Mouse (Mus musculus): ENCODE results near the gene Kdelr1. TPM values are rescaled to one million over a fixed set of nuclear protein-coding genes. Genes with fewer than 3 reads are reported as not detected.
A peak's percentile ranks its signal among the peaks of the same experiment; 100 is the strongest.

The Kdelr1 gene
- total RNA-seq, 1 experiment from 2014 or later = 44.6 TPM

DNA sequence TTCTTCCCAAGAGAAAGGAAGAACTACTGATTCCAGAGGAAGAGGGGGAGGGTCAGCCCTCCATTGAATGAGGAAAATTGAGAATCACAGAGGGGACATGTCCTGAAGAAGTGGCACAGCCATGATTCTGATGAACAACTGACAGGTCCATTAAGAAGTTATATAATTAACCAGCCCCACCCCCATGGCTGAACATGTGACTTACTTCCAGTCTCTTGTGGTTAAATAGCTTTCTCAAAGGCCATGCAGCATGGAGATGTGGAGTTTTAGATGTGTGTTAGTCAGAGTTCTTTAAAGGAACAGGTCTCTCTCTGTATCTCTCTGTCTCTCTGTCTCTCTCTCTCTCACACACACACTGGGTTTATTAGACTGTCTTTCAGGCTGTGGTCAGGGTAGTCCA is 35.8 kb downstream of the Kdelr1 start:
- no peak for ATAC-seq (ENCODE audit: extremely low read depth, insufficient number of reproducible peaks, low FRiP score, poor library complexity, severe bottlenecking)

GRCm38 (mm10) chr7:45909145-45909544 is 36.6 kb downstream of the Kdelr1 start:
- ATAC-seq (ENCODE audit: extremely low read depth, insufficient number of reproducible peaks, low FRiP score, poor library complexity, severe bottlenecking) = no peak

DNA sequence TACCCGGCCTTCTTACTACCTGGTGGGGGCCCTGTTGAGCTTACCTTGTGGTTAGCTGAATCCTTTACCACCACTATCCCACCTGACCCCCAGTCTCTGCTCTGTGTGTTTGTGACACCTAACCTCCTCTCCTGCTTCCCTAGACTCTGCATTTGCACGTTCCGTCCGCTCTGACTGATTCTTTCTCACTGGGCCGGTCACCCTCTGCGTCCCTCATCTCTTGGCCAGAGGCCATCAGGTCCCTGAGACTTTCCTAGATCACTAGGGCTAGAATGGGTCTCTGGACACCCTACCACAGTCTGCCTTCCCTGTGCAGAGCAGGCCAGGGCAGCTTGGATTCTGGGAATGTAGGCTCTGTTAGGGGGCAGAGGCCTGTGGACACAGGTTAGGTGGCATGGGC is 41.5 kb downstream of the Kdelr1 start:
- ATAC-seq (ENCODE audit: extremely low read depth, insufficient number of reproducible peaks, low FRiP score, poor library complexity, severe bottlenecking) = no peak

DNA sequence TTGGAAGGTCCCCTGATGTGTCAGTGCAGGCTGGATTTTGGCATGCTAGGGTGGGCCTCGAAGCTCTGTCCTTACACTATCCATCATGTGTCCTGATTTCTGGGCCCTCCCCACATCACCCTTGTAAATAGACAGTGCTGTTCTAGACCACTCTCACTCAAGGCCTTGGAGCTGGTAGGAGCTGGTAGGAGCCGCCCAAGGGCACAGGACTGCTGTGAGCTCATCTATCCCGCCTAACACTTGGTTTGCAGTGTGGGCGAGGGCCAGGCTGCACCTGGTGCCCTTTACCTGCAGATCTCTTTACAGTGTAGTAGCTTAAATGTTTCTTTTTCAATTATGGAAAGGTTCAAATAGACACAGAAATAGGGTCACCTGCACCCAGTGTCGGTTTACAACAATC is 42.4 kb downstream of the Kdelr1 start:
- no peak for ATAC-seq (ENCODE audit: extremely low read depth, insufficient number of reproducible peaks, low FRiP score, poor library complexity, severe bottlenecking)

DNA sequence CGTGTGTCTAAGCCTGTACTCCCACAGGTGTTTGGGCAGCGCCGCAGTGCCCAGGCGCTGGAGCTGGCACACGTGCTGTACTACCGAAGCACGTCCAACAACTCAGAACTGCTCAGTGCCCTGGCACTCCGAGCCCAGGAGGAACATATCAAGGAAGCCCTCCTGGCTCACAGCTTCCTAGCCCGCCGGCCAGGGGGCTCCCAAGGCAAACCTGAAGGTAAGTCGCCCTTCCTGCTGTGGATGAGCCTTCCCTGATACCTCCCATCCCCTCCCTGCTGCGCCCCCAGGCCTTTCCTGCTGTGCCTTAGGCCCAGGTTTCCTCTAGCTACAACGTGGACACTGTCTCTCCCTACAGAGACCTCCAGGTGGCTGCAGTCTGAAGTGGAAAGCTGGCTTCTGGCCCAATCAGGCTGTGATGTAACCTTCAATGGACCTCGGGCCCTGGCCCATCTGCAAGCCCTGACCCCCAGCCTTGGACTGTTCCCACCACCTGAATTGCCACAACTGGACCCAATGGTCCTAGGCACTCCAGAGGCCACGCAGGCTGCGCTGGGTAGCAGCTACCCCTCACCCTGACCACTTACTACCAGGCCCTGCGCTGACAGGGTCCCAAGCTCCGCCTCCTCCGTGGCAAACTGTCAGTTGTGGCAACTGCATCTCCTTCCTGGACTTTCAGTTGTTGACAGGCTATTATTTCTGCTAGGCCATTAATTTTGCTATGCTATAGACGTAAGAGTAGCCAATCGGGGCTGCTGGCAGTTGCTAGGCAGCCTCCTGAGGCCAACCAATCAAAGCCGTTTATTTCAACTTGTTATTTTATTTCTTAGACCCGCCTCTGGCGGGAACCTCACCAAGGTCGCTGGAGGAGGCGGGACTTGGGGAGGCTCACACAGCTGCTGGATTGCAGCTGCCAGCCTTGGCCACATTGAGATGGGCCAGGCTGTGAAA is 43.8 kb downstream of the Kdelr1 start:
- ATAC-seq (ENCODE audit: extremely low read depth, insufficient number of reproducible peaks, low FRiP score, poor library complexity, severe bottlenecking) = peak; percentile 58

DNA sequence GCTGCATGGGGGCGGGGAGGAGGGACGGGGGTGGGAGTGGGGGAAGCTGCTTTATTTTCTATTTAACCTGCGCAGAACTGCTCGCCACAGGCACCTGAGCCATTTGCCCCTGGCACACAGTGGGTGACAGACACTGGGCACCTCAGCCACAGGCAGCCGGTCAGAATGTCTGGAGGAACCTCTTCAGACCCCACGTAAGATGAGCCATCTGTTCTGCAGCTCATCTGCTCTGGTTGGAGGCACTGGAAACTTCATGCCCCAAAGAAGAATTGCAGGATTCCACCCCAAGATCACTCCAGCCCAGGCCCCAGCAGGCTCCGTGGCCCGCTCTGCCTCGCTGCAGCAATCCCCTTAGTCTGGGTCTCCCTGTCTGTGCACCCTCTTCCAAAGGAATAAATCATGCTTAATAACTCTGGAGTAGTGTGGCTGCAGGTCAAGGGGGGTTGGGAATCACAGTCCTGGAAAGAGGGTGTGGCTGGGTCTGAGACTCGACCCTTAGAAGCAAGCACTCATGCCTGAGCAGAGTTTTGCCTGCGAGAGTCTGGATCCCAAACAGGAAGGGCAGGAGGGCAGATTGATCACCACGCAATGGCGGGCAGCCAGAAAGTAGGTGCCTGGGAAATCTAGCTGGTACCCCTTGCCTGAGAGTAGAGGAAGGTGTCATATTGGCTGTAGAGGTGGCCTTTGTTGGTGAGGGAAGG is 44.6 kb downstream of the Kdelr1 start:
- ATAC-seq (ENCODE audit: extremely low read depth, insufficient number of reproducible peaks, low FRiP score, poor library complexity, severe bottlenecking) = no peak

GRCm38 (mm10) chr7:45917926-45918325 is 45.4 kb downstream of the Kdelr1 start:
- no peak for ATAC-seq (ENCODE audit: extremely low read depth, insufficient number of reproducible peaks, low FRiP score, poor library complexity, severe bottlenecking)

- ATAC-seq (ENCODE audit: extremely low read depth, insufficient number of reproducible peaks, low FRiP score, poor library complexity, severe bottlenecking) = no peak
Measured at GRCm38 (mm10) chr7:45919083-45919671, 46.6 kb downstream of the Kdelr1 start.

DNA sequence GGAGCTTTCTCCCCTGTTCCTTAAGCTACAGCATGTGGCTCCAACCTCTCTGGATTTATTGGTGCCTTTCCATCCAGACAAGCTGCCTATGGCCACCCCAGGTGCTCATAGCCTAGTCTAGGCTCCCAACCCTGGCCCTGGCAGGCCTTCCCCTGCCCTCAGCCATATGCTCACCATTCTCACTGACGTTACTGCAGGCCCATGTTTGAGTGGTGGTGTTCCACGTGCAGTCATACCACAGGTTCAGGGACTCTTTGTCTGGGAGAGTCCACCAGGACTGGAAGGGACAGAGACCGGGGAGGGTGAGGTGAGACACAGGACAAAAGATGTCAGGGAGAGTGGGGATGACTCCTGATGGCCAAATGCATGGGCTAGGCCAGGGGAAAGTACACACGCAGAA is 47.2 kb downstream of the Kdelr1 start:
- ATAC-seq (ENCODE audit: extremely low read depth, insufficient number of reproducible peaks, low FRiP score, poor library complexity, severe bottlenecking) = no peak

DNA sequence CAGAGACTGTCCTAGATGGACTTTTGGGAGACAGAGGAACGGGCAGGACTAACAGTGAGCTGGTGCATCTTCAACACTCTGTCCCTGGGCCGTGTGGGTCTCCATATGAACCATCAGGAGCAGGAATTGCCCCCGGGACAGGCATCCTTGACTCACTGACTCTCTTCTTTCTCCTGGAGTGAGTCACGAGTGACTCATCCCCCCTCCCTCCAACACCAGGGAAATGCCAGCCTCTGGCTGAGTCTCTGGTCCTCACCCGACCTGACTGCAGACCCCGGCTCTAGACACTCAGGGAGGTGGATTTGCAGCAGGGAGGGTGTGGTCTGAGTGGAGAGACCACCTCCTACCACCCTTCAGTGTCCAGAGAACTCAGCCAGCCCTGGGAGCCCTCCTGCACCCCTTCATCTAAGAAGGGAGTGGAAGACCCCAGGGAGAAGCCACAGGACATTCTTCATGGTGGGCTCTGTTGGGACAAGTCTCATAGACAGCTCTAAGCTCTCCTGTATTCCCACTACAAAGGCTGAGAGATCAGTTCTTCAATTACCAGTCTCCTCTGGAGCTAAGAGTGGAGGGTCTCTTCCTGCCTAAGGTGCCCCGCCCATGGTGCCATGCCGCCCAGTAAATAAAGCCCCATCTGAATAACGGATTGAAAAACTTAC is 48.1 kb downstream of the Kdelr1 start:
- no peak for ATAC-seq (ENCODE audit: extremely low read depth, insufficient number of reproducible peaks, low FRiP score, poor library complexity, severe bottlenecking)

DNA sequence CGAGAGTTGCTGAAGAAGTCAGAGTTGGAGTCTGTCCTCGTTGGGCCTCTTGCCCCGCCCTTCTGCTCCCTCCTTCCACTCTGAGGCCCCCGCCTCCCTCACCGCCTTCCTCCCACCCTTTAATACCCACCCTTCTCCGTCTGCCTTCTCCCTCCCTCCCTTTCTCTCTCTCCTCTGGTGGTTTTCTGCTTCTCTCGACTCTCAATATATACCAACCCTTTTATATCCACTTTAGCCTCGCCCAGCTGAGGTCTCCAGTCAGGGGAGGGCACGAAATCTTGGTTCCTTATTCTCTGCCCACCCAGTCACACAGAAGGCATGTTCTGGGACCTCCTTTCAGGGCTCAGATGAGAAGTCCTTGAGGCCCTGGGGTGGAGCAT is 48.7 kb downstream of the Kdelr1 start, which contains the start of gene Emp3:
TSS of gene Emp3 (minus strand) at position 163 of the 380 bp plus-strand sequence.
- ATAC-seq (ENCODE audit: extremely low read depth, insufficient number of reproducible peaks, low FRiP score, poor library complexity, severe bottlenecking) = peak; percentile 28

- no peak for ATAC-seq (ENCODE audit: extremely low read depth, insufficient number of reproducible peaks, low FRiP score, poor library complexity, severe bottlenecking)
Measured at GRCm38 (mm10) chr7:45921950-45922600, 49.5 kb downstream of the Kdelr1 start.

- peak; percentile 72 for ATAC-seq (ENCODE audit: extremely low read depth, insufficient number of reproducible peaks, low FRiP score, poor library complexity, severe bottlenecking)
Measured at GRCm38 (mm10) chr7:45922928-45923761, 50.6 kb downstream of the Kdelr1 start.

DNA sequence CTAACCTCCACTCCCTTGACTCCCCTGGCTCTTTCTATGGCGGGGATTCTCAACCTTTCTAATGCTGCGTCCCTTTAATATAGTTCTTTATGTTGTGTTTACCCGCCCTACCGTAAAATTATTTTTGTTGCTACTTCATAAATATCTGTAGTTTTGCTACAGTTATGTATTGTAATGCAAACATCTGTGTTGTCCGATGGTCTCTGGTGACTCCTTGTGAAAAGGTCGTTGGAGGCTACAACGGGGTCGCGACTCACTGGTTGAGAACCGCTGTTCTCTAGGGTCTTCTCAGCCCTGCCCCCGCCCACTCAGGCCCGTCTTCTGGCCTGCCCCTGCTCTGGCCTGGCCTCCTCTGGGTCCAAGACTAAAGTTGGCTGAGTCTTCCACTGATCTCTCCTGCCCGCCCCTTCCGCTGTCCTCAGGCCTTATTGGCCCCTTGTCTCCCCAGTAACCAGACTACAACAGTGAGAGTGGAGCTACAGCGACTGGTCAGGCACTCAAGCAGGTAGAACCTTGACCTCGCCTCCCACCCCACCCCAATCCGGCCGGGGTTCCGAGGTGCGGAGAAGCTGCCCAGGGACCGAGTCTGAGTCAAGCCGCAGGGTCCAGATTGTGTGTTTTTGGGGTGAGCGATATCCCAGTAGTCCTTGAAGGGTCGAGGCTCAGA is 51.3 kb downstream of the Kdelr1 start, which contains the start of gene Ccdc114:
TSS of gene Ccdc114 (plus strand) at position 311 of the 667 bp plus-strand sequence.
- peak; percentile 27; the same call in 1 of the 2 replicates for ATAC-seq (ENCODE audit: extremely low read depth, insufficient number of reproducible peaks, low FRiP score, poor library complexity, severe bottlenecking)

- ATAC-seq (ENCODE audit: extremely low read depth, insufficient number of reproducible peaks, low FRiP score, poor library complexity, severe bottlenecking) = no peak
Measured at GRCm38 (mm10) chr7:45924429-45924816, 51.9 kb downstream of the Kdelr1 start.

DNA sequence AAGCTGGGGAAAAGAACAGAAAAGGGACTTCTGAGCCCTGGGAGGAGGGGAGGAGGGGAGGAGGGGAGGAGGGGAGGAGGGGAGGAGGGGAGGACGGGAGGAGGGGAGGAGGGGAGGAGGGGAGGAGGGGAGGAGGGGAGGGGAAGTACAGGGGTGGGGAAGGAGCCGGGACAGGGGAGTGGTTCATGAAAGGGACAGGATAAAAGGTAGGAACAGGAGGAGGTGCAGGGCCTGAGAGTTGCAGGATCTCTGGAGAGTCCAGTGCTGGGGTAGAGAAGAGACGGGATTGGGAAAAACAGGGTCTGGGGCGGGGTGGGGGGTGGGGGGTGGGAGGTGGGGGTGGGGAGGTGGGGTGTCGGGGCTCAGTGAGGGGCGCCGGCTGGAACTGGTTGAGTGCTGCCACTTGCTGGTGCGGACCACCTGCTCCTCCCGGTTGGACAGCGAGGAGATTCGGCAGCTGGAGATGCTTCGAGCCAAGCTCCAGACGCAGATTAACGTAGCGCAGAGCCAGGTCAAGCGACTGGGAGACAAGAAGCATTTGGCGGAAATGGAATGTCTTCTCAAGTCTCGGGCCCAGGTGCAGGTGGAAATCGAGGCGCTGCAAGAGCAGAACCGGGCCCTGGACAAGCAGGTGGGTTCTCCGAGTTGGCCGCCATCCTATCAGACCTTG is 56.2 kb downstream of the Kdelr1 start:
- no peak for ATAC-seq (ENCODE audit: extremely low read depth, insufficient number of reproducible peaks, low FRiP score, poor library complexity, severe bottlenecking)

DNA sequence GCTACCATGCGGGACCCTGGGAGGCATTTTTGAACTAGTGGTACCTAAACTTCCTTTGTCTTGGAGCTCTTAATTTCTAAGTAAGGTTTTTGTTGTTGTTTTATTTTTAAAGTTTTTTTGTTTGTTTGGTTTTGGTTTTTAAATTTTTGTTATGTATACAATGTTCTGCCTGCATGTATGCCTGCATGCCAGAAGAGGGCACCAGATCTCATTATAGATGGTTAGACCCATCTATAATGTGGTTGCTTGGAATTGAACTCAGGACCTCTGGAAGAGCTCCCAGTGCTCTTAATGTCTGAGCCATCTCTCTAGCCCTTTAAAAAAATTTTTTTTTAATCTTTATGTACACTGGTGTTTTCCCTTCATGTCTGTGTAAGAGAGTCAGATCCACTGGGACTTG is 57.1 kb downstream of the Kdelr1 start:
- ATAC-seq (ENCODE audit: extremely low read depth, insufficient number of reproducible peaks, low FRiP score, poor library complexity, severe bottlenecking) = no peak
